Mouse (Mus musculus): Measurements from ENCODE around the gene Cx3cl1. TPM values are rescaled to one million over a fixed set of nuclear protein-coding genes. Genes with fewer than 3 reads are reported as not detected.

Cx3cl1 gene
- polyA plus RNA-seq (2012; ENCODE audit: low replicate concordance), result 0.31 and 0.59 TPM in 2 replicates

DNA sequence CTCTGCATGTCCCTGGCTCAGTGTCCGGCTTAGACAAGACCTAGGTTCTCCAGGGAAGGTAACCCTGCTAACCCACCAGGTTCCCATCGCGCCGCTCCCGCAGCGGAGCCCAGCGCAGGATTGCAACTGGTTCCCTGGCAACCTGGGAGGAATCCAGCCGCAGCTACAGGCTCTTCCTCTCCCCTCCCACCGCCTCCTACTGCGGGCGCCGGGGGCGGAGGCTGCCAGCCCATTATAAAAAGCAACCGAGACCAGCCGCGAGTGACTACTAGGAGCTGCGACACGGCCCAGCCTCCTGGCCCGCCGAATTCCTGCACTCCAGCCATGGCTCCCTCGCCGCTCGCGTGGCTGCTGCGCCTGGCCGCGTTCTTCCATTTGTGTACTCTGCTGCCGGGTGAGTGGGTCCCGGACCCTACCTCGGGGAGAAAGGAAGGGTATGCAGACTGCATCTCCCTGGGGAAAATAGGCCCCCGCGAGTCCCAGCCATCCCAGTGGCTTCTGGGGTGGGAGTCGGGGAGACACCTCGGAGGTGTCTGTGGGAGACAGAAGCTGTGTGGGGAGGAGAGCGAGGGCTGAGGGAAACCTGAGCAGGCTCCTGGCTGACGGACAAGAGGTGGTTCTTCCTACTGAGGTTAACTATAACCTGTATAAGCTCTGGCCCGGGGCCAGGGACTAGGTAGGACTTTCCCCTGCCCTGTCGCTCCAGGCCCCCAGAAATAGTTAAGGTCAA lies at the start of gene Cx3cl1:
Gene Cx3cl1 (plus strand): TSS at position 69 of the 730 bp plus-strand sequence.

DNA sequence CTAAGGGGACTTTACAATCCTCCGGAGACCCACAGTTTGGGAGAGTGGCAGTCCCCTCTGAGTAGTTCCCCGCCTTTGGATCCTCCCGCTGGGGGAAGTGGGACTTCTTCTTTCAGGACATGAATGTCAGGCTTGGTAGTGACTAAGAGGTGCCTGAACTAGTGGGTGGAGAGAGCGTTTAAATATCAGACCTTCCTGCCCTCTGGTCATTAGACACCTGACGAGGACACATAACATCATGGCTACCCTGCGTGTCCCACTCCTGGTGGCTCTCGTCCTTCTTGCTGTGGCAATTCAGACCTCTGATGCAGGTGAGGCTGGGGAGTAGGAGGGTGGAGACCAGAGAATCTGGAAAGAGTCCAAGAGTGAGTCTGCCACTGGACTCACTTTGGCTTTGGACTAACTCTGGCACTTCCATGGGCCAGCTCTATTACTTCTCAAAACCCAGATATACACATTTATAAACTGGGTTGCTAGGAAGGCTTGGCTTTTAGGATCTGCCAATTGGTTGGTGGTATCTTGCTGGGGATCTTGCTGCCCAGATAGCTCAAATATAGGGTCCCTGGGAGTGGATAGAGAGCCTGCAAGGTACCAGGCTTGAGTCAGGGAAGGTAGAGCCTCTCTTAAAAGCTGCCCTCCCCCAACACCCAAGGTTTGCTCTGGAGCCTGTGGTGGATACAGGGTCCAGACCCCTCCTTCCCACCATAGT lies 26.2 kb upstream of the Cx3cl1 start, which contains the start of gene Ccl22:
Gene Ccl22 (plus strand): TSS at position 115 of the 709 bp plus-strand sequence.

DNA sequence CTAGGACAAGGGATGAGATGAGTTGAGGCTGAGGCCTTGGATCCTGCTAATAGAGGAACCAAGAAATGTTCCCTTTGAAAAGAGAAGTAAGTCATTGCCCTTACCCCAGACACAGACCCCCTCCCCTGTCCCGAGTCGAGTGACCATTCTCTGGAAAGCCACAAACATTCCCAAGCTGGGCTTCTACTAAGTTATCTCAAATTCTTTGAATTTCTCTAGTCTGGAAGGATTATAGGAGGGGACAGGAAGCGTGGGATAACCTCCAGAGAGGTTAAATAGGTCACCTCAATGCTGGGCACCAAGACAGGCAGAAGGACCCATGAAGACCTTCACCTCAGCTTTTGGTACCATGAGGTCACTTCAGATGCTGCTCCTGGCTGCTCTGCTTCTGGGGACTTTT lies 38.3 kb downstream of the Cx3cl1 start, which contains the start of gene Ccl17:
Gene Ccl17 (plus strand): TSS at position 301 of the 400 bp plus-strand sequence.

Other genes starting within 250 kb of the Cx3cl1 start
- 8.1 and 42.8 TPM in 2 replicates for gene Cpne2, start 239.0 kb upstream of the Cx3cl1 start, polyA plus RNA-seq (2012; ENCODE audit: low replicate concordance)
- gene Rspry1, start 170.1 kb upstream of the Cx3cl1 start, polyA plus RNA-seq (2012; ENCODE audit: low replicate concordance), result 5.1 and 5.3 TPM in 2 replicates
- gene Fam192a, start 170.0 kb upstream of the Cx3cl1 start, polyA plus RNA-seq (2012; ENCODE audit: low replicate concordance), result 20.7 and 42.0 TPM in 2 replicates
- 22.7 and 26.4 TPM in 2 replicates for gene Arl2bp, start 105.4 kb upstream of the Cx3cl1 start, polyA plus RNA-seq (2012; ENCODE audit: low replicate concordance)
- gene Pllp, start 75.7 kb upstream of the Cx3cl1 start, polyA plus RNA-seq (2012; ENCODE audit: low replicate concordance), result not detected in 2 replicates
- gene Ccl22, start 26.4 kb upstream of the Cx3cl1 start, polyA plus RNA-seq (2012; ENCODE audit: low replicate concordance), result 1.9 and 3.2 TPM in 2 replicates
- not detected in 2 replicates for gene Ccl17, start 38.4 kb downstream of the Cx3cl1 start, polyA plus RNA-seq (2012; ENCODE audit: low replicate concordance)
- gene Coq9, start 66.3 kb downstream of the Cx3cl1 start, polyA plus RNA-seq (2012; ENCODE audit: low replicate concordance), result 51.0 and 128 TPM in 2 replicates
- gene Ciapin1, start 66.3 kb downstream of the Cx3cl1 start, polyA plus RNA-seq (2012; ENCODE audit: low replicate concordance), result 49.1 and 330 TPM in 2 replicates
- 7.3 and 16.5 TPM in 2 replicates for gene Polr2c, start 85.4 kb downstream of the Cx3cl1 start, polyA plus RNA-seq (2012; ENCODE audit: low replicate concordance)
- 2.7 and 5.0 TPM in 2 replicates for gene Dok4, start 104.3 kb downstream of the Cx3cl1 start, polyA plus RNA-seq (2012; ENCODE audit: low replicate concordance)
- gene Ccdc102a, start 146.1 kb downstream of the Cx3cl1 start, polyA plus RNA-seq (2012; ENCODE audit: low replicate concordance), result 9.9 and 24.4 TPM in 2 replicates
- 11.8 and 12.9 TPM in 2 replicates for gene Adgrg5, start 151.7 kb downstream of the Cx3cl1 start, polyA plus RNA-seq (2012; ENCODE audit: low replicate concordance)
- 2.7 and 6.2 TPM in 2 replicates for gene Adgrg1, start 202.7 kb downstream of the Cx3cl1 start, polyA plus RNA-seq (2012; ENCODE audit: low replicate concordance)
- 3.3 and 5.4 TPM in 2 replicates for gene Adgrg3, start 245.7 kb downstream of the Cx3cl1 start, polyA plus RNA-seq (2012; ENCODE audit: low replicate concordance)

Measured in hematopoietic multipotent progenitor cell, adult 10-12 weeks (in vitro differentiated cells).